Mouse (Mus musculus) hindbrain, embryonic 13.5 days (tissue): ENCODE measurements around the gene Agpat4. TPM values are rescaled to one million over a fixed set of nuclear protein-coding genes. Genes with fewer than 3 reads are reported as not detected.

Experiments used
- ATAC-seq: fragments of 200-750 bp; cut with Nextera tagmentation; 2 replicates; pipeline ENCODE4 v1.8.0; 2017; ENCODE audit warnings: moderate TSS enrichment; ENCODE audit not compliant: low FRiP score
- H3K27ac ChIP-seq: fragments of 300-500 bp; sonication (generic); 2 replicates; pipeline ENCODE4 v1.5.1; 2015; ENCODE audit warnings: inconsistent platforms, mild to moderate bottlenecking, moderate library complexity
- H3K27me3 ChIP-seq: fragments of 300-500 bp; sonication (generic); 2 replicates; pipeline ENCODE4 v1.6.1; 2015; ENCODE audit warnings: mild to moderate bottlenecking, inconsistent platforms
- H3K36me3 ChIP-seq: fragments of 300-500 bp; sonication (generic); 2 replicates; pipeline ENCODE4 v1.6.1; 2015; ENCODE audit warnings: mild to moderate bottlenecking, inconsistent platforms
- H3K4me1 ChIP-seq: fragments of 300-500 bp; sonication (generic); replicated peaks from 2 replicates; pipeline ENCODE4 v1.6.1; 2015; ENCODE audit warnings: inconsistent platforms
- H3K4me2 ChIP-seq: fragments of 300-500 bp; sonication (generic); 2 replicates; pipeline ENCODE4 v1.6.1; 2015; ENCODE audit warnings: inconsistent platforms, mild to moderate bottlenecking, moderate library complexity
- H3K4me3 ChIP-seq: fragments of 300-500 bp; sonication (generic); 2 replicates; pipeline ENCODE4 v1.5.1; 2015; ENCODE audit warnings: mild to moderate bottlenecking, inconsistent platforms
- H3K9ac ChIP-seq: fragments of 300-500 bp; sonication (generic); 2 replicates; pipeline ENCODE4 v1.6.1; 2015; ENCODE audit warnings: mild to moderate bottlenecking, inconsistent platforms
- H3K9me3 ChIP-seq: fragments of 300-500 bp; sonication (generic); 2 replicates; pipeline ENCODE4 v1.6.1; 2016; ENCODE audit warnings: inconsistent platforms
- WGBS: fragments of 180-500 bp; shearing (Covaris S2); methylation state at CpG from one replicate; pipeline ENCODE4 v1.1.7; 2015; 5-methylcytosine and 5-hydroxymethylcytosine counted together
- polyA plus RNA-seq: library from polyadenylated mRNA; unstranded; fragments of >200 nt; fragmentation: Nextera tagmentation; extraction: Ambion mirVana; gene quantifications from 2 replicates; pipeline ENCODE4 v1.2.1, GENCODE M21; 2015

The Agpat4 gene
- polyA plus RNA-seq, 1 experiment from 2014 or later = 55.2 TPM

GRCm38 (mm10) chr17:12250581-12250980, 132.1 kb downstream of the Agpat4 start:
- Histone ChIP-seq H3K4me1 (no peaks in the 10 kb centered on the region), H3K4me3 (no peak overlapping the region), H3K9ac (no peak overlapping the region), H3K9me3 (peaks cover 19% of the 10 kb centered on the region), H3K36me3 (peaks cover 86% of the 10 kb centered on the region), H3K27ac (no peak overlapping the region), H3K4me2 (no peak overlapping the region), H3K27me3 (no peaks in the 10 kb centered on the region)
- no peak for ATAC-seq
- 95% methylated on average over 9 of the region's 9 CpGs for WGBS

- Histone ChIP-seq H3K27me3 (no peaks in the 10 kb centered on the region), H3K4me1 (no peaks in the 10 kb centered on the region), H3K9ac (no peak overlapping the region), H3K36me3 (peaks cover 92% of the 10 kb centered on the region), H3K9me3 (peaks cover 13% of the 10 kb centered on the region), H3K4me3 (no peak overlapping the region), H3K4me2 (no peak overlapping the region), H3K27ac (no peak overlapping the region)
- ATAC-seq = no peak
- 98% methylated on average over 11 of the region's 11 CpGs for WGBS
These were observed 137.6 kb downstream of the Agpat4 start for GRCm38 (mm10) chr17:12256142-12256541.

GRCm38 (mm10) chr17:12258517-12258916, 140.0 kb downstream of the Agpat4 start:
- H3K4me3 ChIP-seq = no peak overlapping the region
- no peaks in the 10 kb centered on the region for H3K27me3 ChIP-seq
- H3K27ac ChIP-seq = no peak overlapping the region
- no peaks in the 10 kb centered on the region for H3K4me1 ChIP-seq
- WGBS = 80% methylated on average over 6 of the region's 6 CpGs
- ATAC-seq = no peak
- H3K36me3 ChIP-seq = peaks cover 81% of the 10 kb centered on the region
- no peak overlapping the region for H3K4me2 ChIP-seq
- no peaks in the 10 kb centered on the region for H3K9me3 ChIP-seq
- H3K9ac ChIP-seq = no peak overlapping the region

- no peak overlapping the region for H3K9ac ChIP-seq
- no peak overlapping the region for H3K27ac ChIP-seq
- no peaks in the 10 kb centered on the region for H3K9me3 ChIP-seq
- peaks cover 73% of the 10 kb centered on the region for H3K36me3 ChIP-seq
- ATAC-seq = no peak
- H3K4me2 ChIP-seq = no peak overlapping the region
- H3K27me3 ChIP-seq = no peaks in the 10 kb centered on the region
- no peak overlapping the region for H3K4me3 ChIP-seq
- 90% methylated on average over 8 of the region's 8 CpGs for WGBS
- no peaks in the 10 kb centered on the region for H3K4me1 ChIP-seq
These were observed 141.5 kb downstream of the Agpat4 start for GRCm38 (mm10) chr17:12259957-12260356.

GRCm38 (mm10) chr17:12261376-12261775, 142.9 kb downstream of the Agpat4 start:
- Histone ChIP-seq H3K9me3 (no peaks in the 10 kb centered on the region), H3K9ac (no peak overlapping the region), H3K4me1 (peaks cover 11% of the 10 kb centered on the region), H3K4me3 (no peak overlapping the region), H3K27me3 (no peaks in the 10 kb centered on the region), H3K4me2 (no peak overlapping the region), H3K36me3 (peaks cover 58% of the 10 kb centered on the region), H3K27ac (no peak overlapping the region)
- whole genome bisulfite sequencing = 88% methylated on average over 7 of the region's 7 CpGs
- no peak for ATAC-seq

- Histone ChIP-seq H3K4me1 (peaks cover 16% of the 10 kb centered on the region), H3K36me3 (peaks cover 53% of the 10 kb centered on the region), H3K9me3 (no peaks in the 10 kb centered on the region), H3K27ac (no peak overlapping the region), H3K4me2 (no peak overlapping the region), H3K27me3 (no peaks in the 10 kb centered on the region), H3K9ac (no peak overlapping the region), H3K4me3 (no peak overlapping the region)
- ATAC-seq = peak; percentile 41; the same call in 1 of the 2 replicates
- 80% methylated on average over 2 of the region's 2 CpGs for WGBS
These were observed 143.4 kb downstream of the Agpat4 start for GRCm38 (mm10) chr17:12261887-12262286.

- Histone ChIP-seq H3K9me3 (no peaks in the 10 kb centered on the region), H3K4me1 (peaks cover 24% of the 10 kb centered on the region), H3K4me2 (no peak overlapping the region), H3K4me3 (no peak overlapping the region), H3K27me3 (no peaks in the 10 kb centered on the region), H3K36me3 (peaks cover 44% of the 10 kb centered on the region), H3K9ac (no peak overlapping the region), H3K27ac (no peak overlapping the region)
- no peak for ATAC-seq
- 94% methylated on average over 8 of the region's 8 CpGs for WGBS
These were observed 144.3 kb downstream of the Agpat4 start for GRCm38 (mm10) chr17:12262851-12263250.

- ATAC-seq = no peak
- H3K27me3 ChIP-seq = no peaks in the 10 kb centered on the region
- H3K27ac ChIP-seq = no peak overlapping the region
- H3K4me3 ChIP-seq = no peak overlapping the region
- peaks cover 38% of the 10 kb centered on the region for H3K36me3 ChIP-seq
- 91% methylated on average over 13 of the region's 13 CpGs for WGBS
- H3K9ac ChIP-seq = no peak overlapping the region
- H3K9me3 ChIP-seq = no peaks in the 10 kb centered on the region
- H3K4me2 ChIP-seq = no peak overlapping the region
- H3K4me1 ChIP-seq = peaks cover 29% of the 10 kb centered on the region
These were observed 145.3 kb downstream of the Agpat4 start for GRCm38 (mm10) chr17:12263787-12264186.

GRCm38 (mm10) chr17:12264293-12264692, 145.8 kb downstream of the Agpat4 start:
- H3K36me3 ChIP-seq = peaks cover 32% of the 10 kb centered on the region
- no peaks in the 10 kb centered on the region for H3K9me3 ChIP-seq
- peaks cover 31% of the 10 kb centered on the region for H3K4me1 ChIP-seq
- no peak for ATAC-seq
- no peak overlapping the region for H3K27ac ChIP-seq
- WGBS = 94% methylated on average over 3 of the region's 3 CpGs
- no peak overlapping the region for H3K9ac ChIP-seq
- no peak overlapping the region for H3K4me3 ChIP-seq
- H3K4me2 ChIP-seq = no peak overlapping the region
- no peaks in the 10 kb centered on the region for H3K27me3 ChIP-seq

- WGBS = 60% methylated on average over 21 of the region's 21 CpGs
These were observed 147.7 kb downstream of the Agpat4 start for GRCm38 (mm10) chr17:12265969-12266925.

GRCm38 (mm10) chr17:12268091-12268490, 149.6 kb downstream of the Agpat4 start:
- H3K4me3 ChIP-seq = no peak overlapping the region
- H3K27me3 ChIP-seq = no peaks in the 10 kb centered on the region
- no peak overlapping the region for H3K4me2 ChIP-seq
- whole genome bisulfite sequencing = 79% methylated on average over 4 of the region's 4 CpGs
- no peaks in the 10 kb centered on the region for H3K9me3 ChIP-seq
- peaks cover 31% of the 10 kb centered on the region for H3K4me1 ChIP-seq
- peaks cover 31% of the 10 kb centered on the region for H3K36me3 ChIP-seq
- H3K27ac ChIP-seq = no peak overlapping the region
- ATAC-seq = no peak
- peak overlapping the region; percentile 39; the same call in 1 of the 2 replicates for H3K9ac ChIP-seq

More at GRCm38 (mm10) chr17:12265969-12266925, 147.7 kb downstream of the Agpat4 start:
- 0 out of 2 replicates have a peak overlapping the region, but pooled peaks have one; percentile 0 for H3K9ac ChIP-seq
- peak; percentile 73 for ATAC-seq
- H3K4me2 ChIP-seq = 0 out of 2 replicates have a peak overlapping the region, but pooled peaks have one; percentile 19
- H3K9me3 ChIP-seq = no peaks in the 10 kb centered on the region
- H3K36me3 ChIP-seq = peaks cover 34% of the 10 kb centered on the region
- H3K27ac ChIP-seq = peak overlapping the region; percentile 71
- no peaks in the 10 kb centered on the region for H3K27me3 ChIP-seq
- H3K4me1 ChIP-seq = peaks cover 31% of the 10 kb centered on the region
- no peak overlapping the region for H3K4me3 ChIP-seq

GRCm38 (mm10) chr17:12268538-12268937, 150.0 kb downstream of the Agpat4 start:
- H3K36me3 ChIP-seq = peaks cover 28% of the 10 kb centered on the region
- H3K4me3 ChIP-seq = no peak overlapping the region
- H3K27me3 ChIP-seq = no peaks in the 10 kb centered on the region
- H3K4me1 ChIP-seq = peaks cover 31% of the 10 kb centered on the region
- no peaks in the 10 kb centered on the region for H3K9me3 ChIP-seq
- no peak overlapping the region for H3K4me2 ChIP-seq
- H3K9ac ChIP-seq = peak overlapping the region; percentile 19; the same call in 1 of the 2 replicates
- ATAC-seq = no peak
- no peak overlapping the region for H3K27ac ChIP-seq
- 66% methylated on average over 10 of the region's 10 CpGs for whole genome bisulfite sequencing
